Mouse (Mus musculus): ENCODE results near the gene Ank3.
"Not testable (repeated sequence)": the region's sequence is repeated elsewhere in the genome, so short reads cannot be mapped to it uniquely, and the experiment has no call there.

Gene Ank3

GRCm38 (mm10) chr10:69398763-69399590 is at the start of gene Ank3:
Gene Ank3, plus strand, starts transcription at chr10:69398773.
- no peak for DNase-seq (ENCODE audit: low spot score)

GRCm38 (mm10) chr10:69351071-69351841 is 47.3 kb upstream of the Ank3 start:
- DNase-seq (ENCODE audit: low spot score): no peak

GRCm38 (mm10) chr10:69351842-69352211 is 46.7 kb upstream of the Ank3 start:
- no peak for DNase-seq (ENCODE audit: low spot score)

- DNase-seq (ENCODE audit: low spot score): peak; percentile 96
Observed at GRCm38 (mm10) chr10:69352212-69353085, 46.1 kb upstream of the Ank3 start, which contains the start of gene Cdk1. Gene Cdk1, minus strand, starts transcription at chr10:69352938.

GRCm38 (mm10) chr10:69353086-69353479 is 45.5 kb upstream of the Ank3 start:
- DNase-seq (ENCODE audit: low spot score): not testable (repeated sequence)

- DNase-seq (ENCODE audit: low spot score): no peak
Observed at GRCm38 (mm10) chr10:69359666-69360065, 38.9 kb upstream of the Ank3 start.

DNA sequence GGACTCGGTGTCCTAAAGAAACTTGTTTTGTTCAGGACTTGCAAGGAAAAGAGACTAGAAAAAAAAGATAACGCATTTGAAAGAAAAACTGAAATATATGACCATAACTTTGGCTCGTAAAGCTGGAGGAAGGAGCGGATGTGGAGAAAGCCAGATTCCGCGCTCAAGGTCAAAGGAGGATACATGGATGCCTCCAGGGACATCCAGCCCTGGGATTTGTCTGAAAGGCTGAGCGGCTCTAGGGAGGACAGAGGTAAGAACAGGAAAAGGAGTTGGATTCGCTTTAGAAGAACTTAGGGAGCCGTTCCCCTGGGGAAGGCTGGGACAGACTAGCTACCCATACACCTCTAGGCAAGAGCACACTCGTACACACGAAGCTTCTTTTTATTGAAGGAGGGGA is 32.4 kb upstream of the Ank3 start:
- DNase-seq (ENCODE audit: low spot score): no peak

GRCm38 (mm10) chr10:69366877-69367387 is 31.6 kb upstream of the Ank3 start:
- peak; percentile 16 for DNase-seq (ENCODE audit: low spot score)

DNA sequence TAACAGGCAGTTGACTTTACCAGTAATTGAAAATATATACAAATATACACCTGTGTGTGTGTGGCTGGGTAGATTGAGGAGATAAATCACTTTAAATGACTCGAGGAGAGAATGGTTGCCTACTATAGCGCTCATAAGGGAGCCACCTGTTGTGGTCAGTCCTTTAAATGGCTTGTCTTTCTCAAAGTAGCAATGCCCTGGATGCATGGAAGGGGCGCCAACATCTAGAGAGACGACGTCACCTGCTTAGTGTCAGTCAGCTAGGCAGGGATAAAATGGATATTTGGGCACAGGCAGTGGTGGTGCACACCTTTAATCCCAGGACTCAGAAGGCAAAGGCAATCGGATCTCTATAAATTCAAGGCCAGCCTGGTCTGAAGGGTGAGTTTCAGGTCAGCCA is 29.3 kb upstream of the Ank3 start:
- DNase-seq (ENCODE audit: low spot score): no peak

DNA sequence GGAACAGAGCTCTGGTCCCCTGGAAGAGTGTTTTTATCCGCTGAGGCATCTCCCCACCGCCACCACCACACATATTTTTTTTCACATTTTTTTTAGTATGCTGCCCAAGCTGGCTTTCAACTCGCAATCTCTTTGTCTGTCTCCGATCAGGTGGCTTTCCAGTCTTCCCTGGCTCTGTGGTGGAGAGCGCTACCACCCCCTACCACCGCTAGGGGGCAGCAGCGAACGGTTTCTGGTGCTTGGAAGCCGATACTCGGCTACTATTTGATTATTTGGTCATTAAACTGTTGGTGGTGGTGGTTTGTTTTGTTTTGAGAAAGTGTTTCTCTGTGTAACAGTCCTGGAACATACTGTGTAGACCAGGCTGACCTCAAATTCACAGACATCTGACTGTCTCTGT is 27.1 kb upstream of the Ank3 start:
- peak; percentile 29 for DNase-seq (ENCODE audit: low spot score)

GRCm38 (mm10) chr10:69372061-69372460 is 26.5 kb upstream of the Ank3 start:
- DNase-seq (ENCODE audit: low spot score): no peak

- DNase-seq (ENCODE audit: low spot score): no peak
Observed at GRCm38 (mm10) chr10:69373796-69374550, 24.6 kb upstream of the Ank3 start.

DNA sequence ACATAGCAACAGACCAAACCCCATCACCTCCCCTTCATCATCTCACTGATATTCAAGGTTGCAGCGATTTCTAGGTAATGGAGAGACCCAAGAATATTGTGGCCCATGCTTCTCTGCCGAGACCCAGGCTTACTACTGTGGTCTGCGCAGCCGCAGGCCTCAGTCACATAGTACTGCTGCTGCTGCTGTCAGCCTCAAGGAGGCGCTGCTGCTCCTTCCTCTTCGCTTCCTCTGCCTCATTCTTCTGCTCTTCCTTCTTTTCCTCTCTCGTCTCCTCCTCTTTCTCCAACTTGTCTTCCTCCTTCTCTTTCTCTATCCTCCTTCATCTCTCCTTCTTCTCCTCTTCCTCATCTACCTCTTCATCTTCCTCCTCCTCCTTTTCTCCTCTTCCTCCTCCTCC is 23.4 kb upstream of the Ank3 start:
- no peak for DNase-seq (ENCODE audit: low spot score)

DNA sequence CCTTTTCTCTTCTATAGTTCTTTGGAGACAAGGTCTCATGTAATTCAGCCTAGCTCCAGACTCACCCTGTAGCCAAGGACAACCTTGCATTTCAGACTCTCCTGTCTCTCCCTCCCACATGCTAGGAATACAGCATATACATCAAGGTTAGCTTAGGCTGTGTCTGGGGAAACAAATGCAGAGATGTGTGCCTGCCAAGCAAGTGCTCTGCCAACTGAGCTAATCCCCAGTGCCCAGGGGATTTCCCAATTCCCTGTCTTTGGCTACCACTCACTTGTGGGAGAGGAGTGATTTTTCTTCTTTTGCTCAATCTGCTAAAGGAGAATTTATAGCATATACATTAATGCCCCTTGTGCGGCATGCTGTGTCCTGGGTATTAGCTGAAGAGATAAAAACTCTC is 15.4 kb upstream of the Ank3 start:
- DNase-seq (ENCODE audit: low spot score): no peak

- no peak for DNase-seq (ENCODE audit: low spot score)
Observed at GRCm38 (mm10) chr10:69384640-69385039, 13.9 kb upstream of the Ank3 start.

DNA sequence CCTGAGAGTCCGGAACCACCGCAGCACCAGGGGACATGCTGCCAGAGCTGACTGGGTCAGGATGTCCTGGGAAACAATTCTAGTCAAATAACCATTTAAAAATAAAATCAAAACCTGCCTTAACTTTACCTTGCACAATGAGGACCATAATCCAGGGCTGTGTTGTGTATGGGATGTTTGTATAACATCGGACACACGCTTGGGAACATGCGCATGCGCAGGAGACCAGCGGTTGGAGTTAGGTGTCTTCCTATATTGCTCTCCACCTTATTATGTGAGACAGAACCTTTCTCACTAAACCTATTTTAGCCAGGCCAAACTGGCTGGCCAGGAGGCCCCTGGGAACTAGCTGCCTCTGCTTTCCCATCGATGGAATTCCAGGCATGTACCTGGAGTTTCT is 13.4 kb upstream of the Ank3 start:
- no peak for DNase-seq (ENCODE audit: low spot score)

GRCm38 (mm10) chr10:69386767-69387166 is 11.8 kb upstream of the Ank3 start:
- DNase-seq (ENCODE audit: low spot score): no peak

DNA sequence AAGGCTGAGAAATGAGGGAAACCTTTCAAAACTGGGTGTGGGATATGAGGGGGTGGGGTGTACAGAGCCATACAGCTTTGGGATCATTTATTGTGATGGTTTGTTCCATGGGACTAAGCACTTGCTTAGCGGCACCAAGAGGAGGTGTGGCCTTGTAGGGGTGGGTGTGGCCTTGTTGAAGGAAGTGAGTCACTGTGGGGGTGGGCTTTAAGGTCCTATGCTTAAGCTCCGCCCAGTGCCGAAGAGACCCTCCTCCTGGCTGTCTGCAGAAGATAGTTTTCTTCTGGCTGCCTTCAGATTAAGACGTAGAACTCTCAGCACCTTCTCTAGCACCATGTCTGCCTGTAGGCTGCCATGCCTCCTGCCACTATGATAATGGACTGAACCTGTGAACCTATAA is 9.1 kb upstream of the Ank3 start:
- no peak for DNase-seq (ENCODE audit: low spot score)

DNA sequence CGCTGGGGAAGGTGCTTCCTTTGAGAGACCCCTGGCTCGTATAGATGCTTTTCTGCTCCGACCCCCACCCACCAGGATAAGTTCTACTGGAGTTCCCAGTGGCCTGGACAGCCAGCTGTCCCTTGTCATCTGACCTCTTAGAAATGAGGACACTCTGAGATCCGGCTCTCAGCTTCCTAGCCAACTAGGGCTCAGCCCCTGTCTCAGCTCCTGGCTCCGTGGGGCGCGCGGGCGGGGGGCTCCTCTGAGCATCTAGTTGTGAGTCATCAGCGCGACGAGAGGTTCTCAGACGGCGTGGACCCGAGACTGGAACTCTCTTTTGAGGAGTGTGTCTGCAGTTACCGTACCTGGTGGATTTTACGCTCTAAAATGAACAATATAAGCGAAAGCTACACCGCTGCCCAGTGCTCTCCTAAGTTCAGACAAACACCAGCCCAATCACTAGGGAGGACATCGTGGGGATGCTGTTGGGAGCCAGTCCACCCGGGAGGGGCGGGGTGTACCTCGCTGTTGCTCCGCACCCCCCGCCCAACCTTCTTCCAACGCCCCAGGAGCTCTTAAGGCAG is 293 bp upstream of the Ank3 start:
- DNase-seq (ENCODE audit: low spot score): no peak

- no peak for DNase-seq (ENCODE audit: low spot score)
Observed at GRCm38 (mm10) chr10:69399814-69400385, 1.3 kb downstream of the Ank3 start.

- no peak for DNase-seq (ENCODE audit: low spot score)
Observed at GRCm38 (mm10) chr10:69405431-69405830, 6.9 kb downstream of the Ank3 start.
